Mouse (Mus musculus): ENCODE measurements around the gene Susd6.

The Susd6 gene

DNA sequence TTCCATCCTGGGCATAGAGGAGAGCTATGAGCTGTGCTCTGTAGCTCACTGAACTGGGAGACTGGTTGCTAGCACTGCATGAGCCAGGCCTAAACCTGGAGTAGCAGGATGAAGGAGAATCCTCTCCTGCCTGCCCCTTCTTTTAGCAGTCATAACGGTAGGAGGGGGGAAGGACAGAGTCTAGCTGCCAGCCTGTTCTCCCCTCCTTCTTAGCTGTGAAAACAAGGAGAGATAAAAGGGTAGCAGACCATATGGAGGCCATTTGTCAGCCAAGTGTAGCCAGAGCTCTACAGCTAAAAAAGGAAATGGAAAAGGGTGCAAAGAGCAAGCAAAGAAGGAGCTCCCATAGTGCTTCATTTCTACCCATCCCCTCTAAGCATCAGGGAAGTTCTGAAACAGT, 71.6 kb downstream of the Susd6 start:
- ATAC-seq (ENCODE audit: insufficient number of reproducible peaks, low FRiP score, low TSS enrichment), result peak; percentile 89

DNA sequence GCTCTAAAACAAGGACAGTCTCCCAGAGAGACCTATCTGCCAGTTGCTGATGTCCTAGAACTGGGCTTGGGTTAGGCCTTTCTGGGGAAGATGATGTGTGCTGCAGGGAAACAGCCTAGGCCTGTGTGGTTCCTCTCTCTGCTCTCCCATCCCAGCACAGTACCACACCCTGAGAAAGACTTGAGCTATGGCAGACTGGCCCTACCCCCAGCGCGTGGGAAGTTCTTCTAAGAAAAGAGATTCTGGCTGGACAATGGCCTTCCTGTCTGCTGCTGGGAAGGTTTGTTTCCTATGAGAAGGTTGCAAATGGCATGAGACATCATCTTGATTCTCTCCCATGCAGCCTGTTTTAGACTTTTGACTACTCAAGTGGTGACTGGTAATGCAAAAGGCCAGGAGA, 73.1 kb downstream of the Susd6 start:
- ATAC-seq (ENCODE audit: insufficient number of reproducible peaks, low FRiP score, low TSS enrichment), result no peak

GRCm38 (mm10) chr12:80865175-80865574, 74.9 kb downstream of the Susd6 start:
- no peak for ATAC-seq (ENCODE audit: insufficient number of reproducible peaks, low FRiP score, low TSS enrichment)

DNA sequence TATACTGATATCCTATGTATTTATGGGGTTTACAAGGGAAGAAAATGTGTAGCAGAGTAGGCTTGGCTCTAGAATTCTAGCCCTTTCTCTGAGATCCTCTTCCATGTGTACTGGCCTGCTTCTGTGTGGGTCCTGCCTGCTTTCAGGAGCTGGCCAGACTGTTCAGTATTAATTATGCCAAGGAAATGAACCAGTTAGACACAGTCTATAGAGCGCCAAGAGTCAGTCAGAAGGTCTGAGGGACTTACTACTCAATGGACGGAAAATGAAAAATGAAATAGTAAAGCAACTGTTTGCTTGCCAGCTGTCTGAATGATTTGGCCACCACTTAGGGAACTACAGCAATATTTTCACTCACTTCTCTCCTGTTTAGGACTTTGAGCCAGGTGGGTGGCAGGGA, 75.7 kb downstream of the Susd6 start:
- ATAC-seq (ENCODE audit: insufficient number of reproducible peaks, low FRiP score, low TSS enrichment), result peak; percentile 73

GRCm38 (mm10) chr12:80867083-80867482, 76.8 kb downstream of the Susd6 start:
- no peak for ATAC-seq (ENCODE audit: insufficient number of reproducible peaks, low FRiP score, low TSS enrichment)

DNA sequence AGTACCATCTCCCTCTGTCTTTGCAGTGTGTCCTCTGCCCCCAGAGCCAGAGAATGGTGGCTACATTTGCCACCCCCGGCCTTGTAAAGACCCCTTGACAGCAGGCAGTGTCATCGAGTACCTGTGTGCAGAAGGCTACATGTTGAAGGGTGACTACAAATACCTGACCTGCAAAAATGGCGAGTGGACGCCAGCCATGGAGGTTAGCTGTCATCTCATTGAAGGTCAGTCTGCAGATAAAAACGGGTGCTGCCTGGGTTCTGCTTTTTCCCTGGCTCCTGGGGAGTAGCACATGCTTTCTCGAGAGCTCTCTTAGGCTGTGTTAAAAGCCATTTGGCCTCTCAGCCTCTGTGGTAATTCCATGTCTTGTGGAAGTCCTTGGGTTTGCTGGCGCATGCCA, 78.1 kb downstream of the Susd6 start:
- ATAC-seq (ENCODE audit: insufficient number of reproducible peaks, low FRiP score, low TSS enrichment), result no peak

DNA sequence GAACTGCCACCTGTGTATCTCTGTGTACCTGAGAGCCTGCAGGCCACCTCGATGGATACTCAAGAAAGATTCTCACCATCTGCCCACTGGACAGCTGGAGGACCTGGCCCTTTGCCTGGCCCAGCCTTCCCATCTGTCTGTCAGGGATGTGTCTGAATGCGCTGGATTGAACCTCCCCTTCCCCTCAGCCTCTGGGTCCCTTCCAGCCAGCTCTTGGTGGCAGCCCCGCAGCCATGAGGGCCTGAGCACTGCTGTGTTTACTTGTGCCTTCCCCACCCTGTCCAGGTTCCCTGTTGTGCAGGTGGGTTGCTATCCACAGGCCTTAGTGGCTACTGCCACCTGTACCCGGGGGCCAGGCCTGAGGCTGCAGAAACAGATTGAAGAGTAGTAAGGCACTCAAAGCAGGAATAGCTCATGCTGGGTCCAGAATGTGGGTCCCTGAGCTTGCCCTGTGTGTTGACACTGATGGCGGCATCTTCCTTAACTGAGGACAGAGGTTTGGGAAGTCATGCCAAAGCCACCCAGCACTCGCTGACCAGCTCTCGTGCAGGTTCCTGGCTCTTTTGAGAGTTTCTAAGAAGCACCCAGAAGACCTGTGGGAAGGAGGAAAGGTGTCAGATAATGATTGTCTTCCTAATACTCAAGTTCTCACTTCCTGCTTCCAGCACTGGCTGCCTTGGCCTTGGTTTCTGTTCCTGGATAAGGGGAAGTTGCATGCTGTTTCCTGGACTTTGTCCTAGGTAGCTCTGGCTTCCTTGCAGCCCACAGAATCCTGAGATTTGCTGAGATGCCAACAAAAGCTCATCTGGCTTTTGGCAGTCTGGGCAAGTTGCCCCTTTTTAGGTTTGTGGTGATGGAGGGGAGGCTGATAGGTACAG, 87.1 kb downstream of the Susd6 start:
- ATAC-seq (ENCODE audit: insufficient number of reproducible peaks, low FRiP score, low TSS enrichment), result peak; percentile 53

- ATAC-seq (ENCODE audit: insufficient number of reproducible peaks, low FRiP score, low TSS enrichment), result peak; percentile 43; the same call in 1 of the 2 replicates
Measured at GRCm38 (mm10) chr12:80878093-80878430, 87.8 kb downstream of the Susd6 start.

- ATAC-seq (ENCODE audit: insufficient number of reproducible peaks, low FRiP score, low TSS enrichment), result no peak
Measured at GRCm38 (mm10) chr12:80878653-80879052, 88.3 kb downstream of the Susd6 start.

DNA sequence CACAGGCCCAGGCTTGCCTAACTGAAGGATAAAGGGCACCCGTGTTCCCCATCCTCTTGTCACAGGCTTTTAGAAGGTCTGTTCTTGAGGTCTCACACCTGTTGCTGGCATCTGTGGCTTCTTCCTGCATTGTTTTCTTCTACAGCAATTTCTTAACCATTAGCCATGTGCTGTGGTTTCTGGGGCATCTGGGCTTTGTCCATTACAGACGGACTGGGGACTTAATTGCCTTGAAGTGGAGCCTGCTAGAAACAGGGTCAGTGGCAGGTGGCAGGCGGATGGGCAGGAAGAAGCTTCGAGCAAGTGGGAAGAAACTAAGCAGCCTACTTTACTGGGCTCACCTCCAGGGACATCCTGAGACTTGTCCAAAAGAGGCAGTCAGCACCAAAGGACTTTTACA, 89.0 kb downstream of the Susd6 start:
- no peak for ATAC-seq (ENCODE audit: insufficient number of reproducible peaks, low FRiP score, low TSS enrichment)

GRCm38 (mm10) chr12:80881121-80881520, 90.8 kb downstream of the Susd6 start:
- ATAC-seq (ENCODE audit: insufficient number of reproducible peaks, low FRiP score, low TSS enrichment), result no peak

- no peak for ATAC-seq (ENCODE audit: insufficient number of reproducible peaks, low FRiP score, low TSS enrichment)
Measured at GRCm38 (mm10) chr12:80883278-80883677, 93.0 kb downstream of the Susd6 start.

DNA sequence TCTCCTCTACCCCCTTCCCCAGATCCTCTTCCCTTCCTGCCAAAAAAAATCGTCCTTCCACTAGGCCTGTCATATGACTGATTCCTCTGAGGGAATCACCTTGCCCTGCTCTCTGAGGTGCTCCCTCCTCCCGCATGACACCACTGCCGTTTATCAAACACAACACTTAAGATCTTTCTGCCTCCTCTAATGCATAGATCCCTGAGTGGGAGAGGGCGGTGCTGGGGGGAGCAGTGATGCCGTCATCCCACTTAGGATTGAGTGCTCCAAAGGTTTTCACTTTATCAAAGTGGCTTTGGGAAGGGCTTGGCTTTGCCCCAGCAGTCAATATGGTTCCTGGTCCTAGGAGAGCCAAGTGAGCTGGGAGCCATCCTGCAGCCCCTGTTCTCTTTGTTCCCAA, 93.6 kb downstream of the Susd6 start:
- ATAC-seq (ENCODE audit: insufficient number of reproducible peaks, low FRiP score, low TSS enrichment), result no peak

DNA sequence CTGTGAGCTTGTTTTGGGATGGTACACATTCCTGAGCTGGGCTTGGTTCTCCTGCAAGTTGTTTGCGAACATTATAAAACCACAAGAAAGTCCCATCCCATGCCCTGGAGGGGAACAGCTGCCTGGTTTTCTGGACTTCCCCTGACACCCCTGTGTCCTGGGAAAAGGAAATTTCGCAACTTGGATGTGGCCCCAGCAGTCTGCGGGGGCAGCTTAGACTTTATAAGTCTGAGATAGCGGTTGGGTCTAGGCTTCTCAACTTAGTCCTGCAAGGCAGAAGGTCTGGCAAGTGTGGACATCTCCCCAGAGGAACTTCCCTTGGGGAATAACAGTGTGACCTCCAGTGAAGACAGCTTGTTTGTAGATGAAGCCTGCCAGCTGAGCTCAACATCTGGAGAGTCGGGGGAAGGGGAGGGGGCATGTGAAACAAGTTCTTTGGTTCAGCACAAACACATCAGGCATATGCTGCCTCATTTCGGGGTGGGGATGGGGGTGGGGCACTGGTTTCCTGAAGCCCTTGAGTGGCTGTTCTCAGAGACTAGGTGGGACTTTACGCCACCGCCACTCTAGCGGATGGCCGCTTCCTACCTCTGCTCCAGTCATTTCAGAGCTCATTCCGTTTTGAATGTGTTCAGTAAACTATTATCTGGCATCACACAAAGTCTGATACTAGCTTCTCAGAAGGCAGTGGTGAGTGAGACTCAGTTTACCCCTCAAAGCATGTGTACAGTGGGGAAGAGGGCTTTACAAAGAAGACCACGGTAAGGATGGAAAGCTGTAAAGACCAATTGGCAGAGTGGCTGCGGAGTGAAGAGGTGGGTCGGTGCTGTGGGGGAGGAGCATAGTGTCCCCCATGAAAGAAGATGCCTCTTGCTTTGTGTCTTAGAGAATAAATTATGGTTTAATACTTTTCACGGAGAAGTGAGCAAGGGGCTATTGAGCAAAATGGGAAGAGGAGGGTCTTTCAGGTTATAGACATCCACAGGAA, 95.3 kb downstream of the Susd6 start:
- no peak for ATAC-seq (ENCODE audit: insufficient number of reproducible peaks, low FRiP score, low TSS enrichment)

- ATAC-seq (ENCODE audit: insufficient number of reproducible peaks, low FRiP score, low TSS enrichment), result no peak
Measured at GRCm38 (mm10) chr12:80887036-80887435, 96.7 kb downstream of the Susd6 start.

GRCm38 (mm10) chr12:80889331-80889730, 99.0 kb downstream of the Susd6 start:
- no peak for ATAC-seq (ENCODE audit: insufficient number of reproducible peaks, low FRiP score, low TSS enrichment)

GRCm38 (mm10) chr12:80891074-80891473, 100.8 kb downstream of the Susd6 start:
- no peak for ATAC-seq (ENCODE audit: insufficient number of reproducible peaks, low FRiP score, low TSS enrichment)

- ATAC-seq (ENCODE audit: insufficient number of reproducible peaks, low FRiP score, low TSS enrichment), result no peak
Measured at GRCm38 (mm10) chr12:80893720-80894494, 103.6 kb downstream of the Susd6 start.

- ATAC-seq (ENCODE audit: insufficient number of reproducible peaks, low FRiP score, low TSS enrichment), result peak; percentile 94
Measured at GRCm38 (mm10) chr12:80894973-80895570, 104.8 kb downstream of the Susd6 start.

- no peak for ATAC-seq (ENCODE audit: insufficient number of reproducible peaks, low FRiP score, low TSS enrichment)
Measured at GRCm38 (mm10) chr12:80909631-80910030, 119.3 kb downstream of the Susd6 start.
